Mouse (Mus musculus) left cerebral cortex, postnatal 10 days (tissue): Measurements from ENCODE around the gene Izumo1. TPM values are rescaled to one million over a fixed set of nuclear protein-coding genes. Genes with fewer than 3 reads are reported as not detected.

Experiments
- DNase-seq, 2 experiments: peaks; one replicate each; pipeline ENCODE4 v3.0.0; 2021 to 2022; ENCODE audit warnings: low spot score in 2 of 2, mixed read lengths in 1 of 2; ENCODE audit errors: extremely low spot score in 1 of 2
- intact Hi-C: fragments of 180-260 bp; cut with DNase I; formaldehyde crosslinking; loops from one replicate; pipeline ENCODE4 v1.15.1; 2025
- total RNA-seq, 2 experiments: library from RNA; stranded (reverse); gene quantifications; 2 replicates each; pipeline ENCODE4 v1.2.3; 2021

Gene Izumo1
- total RNA-seq, 2 experiments from 2014 or later, result not detected

GRCm38 (mm10) chr7:45665303-45666138 is 43.9 kb downstream of the Izumo1 start:
- intact Hi-C loops, result no loop called here

DNA sequence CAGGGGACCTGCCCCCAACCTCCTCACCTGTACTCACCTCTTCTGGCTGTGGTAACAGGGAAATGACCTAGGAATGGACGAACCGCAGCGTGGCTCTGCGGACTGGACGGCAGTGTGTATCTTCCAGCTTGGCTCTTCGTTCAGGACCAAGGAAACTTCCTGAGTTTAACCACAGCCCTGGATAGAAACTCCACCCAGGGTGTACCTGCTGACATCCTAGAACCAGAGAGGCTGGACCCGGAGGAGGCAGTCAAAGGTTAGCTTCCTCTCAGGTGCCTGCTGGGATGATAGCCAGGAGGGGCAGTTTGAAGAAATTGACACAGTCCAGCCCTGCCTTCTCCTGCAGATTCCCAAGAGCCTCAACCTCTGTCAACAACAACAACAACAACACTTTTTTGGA is 44.5 kb downstream of the Izumo1 start, which contains the start of gene Fut2:
Fut2 (minus strand) TSS at position 234 of the 400 bp plus-strand sequence.
- intact Hi-C loops, result no loop called here
- DNase-seq, result no peak

More at GRCm38 (mm10) chr7:45665303-45666138, 43.9 kb downstream of the Izumo1 start:
- no peak for DNase-seq

- intact Hi-C loops, result no loop called here
- DNase-seq, result no peak
Measured at GRCm38 (mm10) chr7:45667761-45668160, 46.1 kb downstream of the Izumo1 start.

- no peak for DNase-seq
- intact Hi-C loops, result no loop called here
Measured at GRCm38 (mm10) chr7:45668921-45669320, 47.3 kb downstream of the Izumo1 start.

DNA sequence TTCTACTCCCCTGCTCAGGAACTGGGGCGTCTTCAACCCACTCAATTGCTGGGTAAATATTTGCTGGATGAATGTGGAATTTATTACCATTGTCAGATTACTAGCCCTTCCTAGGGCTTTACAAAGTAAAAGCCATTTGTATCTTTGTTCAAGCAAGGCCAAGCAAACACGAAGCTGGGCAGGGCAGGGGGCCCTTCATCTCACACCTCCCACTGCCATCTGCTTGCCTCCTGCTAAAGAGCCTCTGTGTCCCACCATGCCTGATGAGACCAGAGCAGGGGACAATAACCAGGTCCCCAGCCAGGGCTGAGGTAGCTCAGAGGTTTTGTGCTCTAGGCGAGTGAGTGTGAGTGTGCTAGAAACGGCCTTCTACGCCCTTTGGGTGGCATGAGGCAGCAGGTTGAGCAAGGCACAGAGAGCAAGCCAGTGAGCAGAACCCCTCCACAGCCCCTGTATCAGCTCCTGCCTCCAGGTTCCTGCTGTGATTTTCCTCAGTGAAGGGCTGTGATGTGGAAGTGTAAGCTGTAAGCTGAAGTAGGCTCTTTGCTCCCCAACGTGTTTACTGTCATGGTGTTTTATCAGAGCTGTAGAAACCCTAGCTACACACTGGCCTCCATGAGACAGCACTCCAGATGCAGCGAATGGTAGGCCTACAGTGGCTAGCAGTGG is 56.1 kb downstream of the Izumo1 start:
- intact Hi-C loops, result no loop called here
- no peak for DNase-seq

Other genes with a start within 250 kb of the Izumo1 start
- 100 to 1,000 TPM; 352 to 384 TPM for gene Snrnp70, start 226.1 kb upstream of the Izumo1 start, total RNA-seq
- not detected for gene Kcna7, start 216.2 kb upstream of the Izumo1 start, total RNA-seq
- not detected for gene Ntf5, start 208.1 kb upstream of the Izumo1 start, total RNA-seq
- not detected for gene Lhb, start 201.0 kb upstream of the Izumo1 start, total RNA-seq
- gene Gys1, start 187.0 kb upstream of the Izumo1 start, total RNA-seq, result 10 to 100 TPM; 16.9 to 17.3 TPM
- gene Ruvbl2, start 183.7 kb upstream of the Izumo1 start, total RNA-seq, result 10 to 100 TPM; 31.3 to 41.1 TPM
- gene Ftl1, start 161.9 kb upstream of the Izumo1 start, total RNA-seq, result 100 to 1,000 TPM; 445 to 456 TPM
- gene Bax, start 154.9 kb upstream of the Izumo1 start, total RNA-seq, result 10 to 100 TPM; 86.0 to 93.8 TPM
- gene Tulp2, start 139.9 kb upstream of the Izumo1 start, total RNA-seq, result not detected
- not detected for gene Gm45808, start 135.0 kb upstream of the Izumo1 start, total RNA-seq
- gene Dhdh, start 133.0 kb upstream of the Izumo1 start, total RNA-seq, result 1 to 10 TPM; 3.0 to 3.1 TPM
- 100 to 1,000 TPM; 114 to 127 TPM for gene Nucb1, start 111.4 kb upstream of the Izumo1 start, total RNA-seq
- 10 to 100 TPM; 25.5 to 28.5 TPM for gene Ppp1r15a, start 95.5 kb upstream of the Izumo1 start, total RNA-seq
- 1 to 10 TPM; 1.3 to 2.7 TPM for gene Plekha4, start 95.5 kb upstream of the Izumo1 start, total RNA-seq
- under 1 TPM in 1 of 2 experiments, not detected in 1; 0.93 TPM for gene Hsd17b14, start 66.9 kb upstream of the Izumo1 start, total RNA-seq
- gene Bcat2, start 51.7 kb upstream of the Izumo1 start, total RNA-seq, result 10 to 100 TPM; 20.9 to 21.8 TPM
- not detected for gene Fgf21, start 6.3 kb upstream of the Izumo1 start, total RNA-seq
- under 1 TPM; 0.13 to 0.30 TPM for gene Fut1, start 4.5 kb upstream of the Izumo1 start, total RNA-seq
- 10 to 100 TPM; 15.1 to 15.8 TPM for gene Rasip1, start 5.7 kb downstream of the Izumo1 start, total RNA-seq
- gene Mamstr, start 18.2 kb downstream of the Izumo1 start, total RNA-seq, result 1 to 10 TPM; 1.2 to 2.2 TPM
- gene Fut2, start 44.6 kb downstream of the Izumo1 start, total RNA-seq, result under 1 TPM; 0.18 to 0.24 TPM
- gene Ntn5, start 62.2 kb downstream of the Izumo1 start, total RNA-seq, result under 1 TPM; 0.45 to 0.47 TPM
- gene Sec1, start 72.6 kb downstream of the Izumo1 start, total RNA-seq, result under 1 TPM; 0.34 to 0.39 TPM
- 100 to 1,000 TPM; 152 to 154 TPM for gene Car11, start 78.0 kb downstream of the Izumo1 start, total RNA-seq
- 10 to 100 TPM; 40.9 to 51.0 TPM for gene Dbp, start 83.3 kb downstream of the Izumo1 start, total RNA-seq
- gene Rpl18, start 93.6 kb downstream of the Izumo1 start, total RNA-seq, result 100 to 1,000 TPM; 437 to 456 TPM
- 10 to 100 TPM; 23.0 to 24.6 TPM for gene Sphk2, start 96.2 kb downstream of the Izumo1 start, total RNA-seq
- under 1 TPM; 0.26 to 0.39 TPM for gene Fam83e, start 99.4 kb downstream of the Izumo1 start, total RNA-seq
- not detected for gene Spaca4, start 104.0 kb downstream of the Izumo1 start, total RNA-seq
- gene Lmtk3, start 161.9 kb downstream of the Izumo1 start, total RNA-seq, result 100 to 1,000 TPM; 268 to 281 TPM
- gene Sult2b1, start 162.9 kb downstream of the Izumo1 start, total RNA-seq, result 10 to 100 TPM in 1 of 2 experiments, 1 to 10 TPM in 1; 9.7 to 11.5 TPM
- gene Cyth2, start 192.8 kb downstream of the Izumo1 start, total RNA-seq, result 100 to 1,000 TPM; 229 to 242 TPM
- 1 to 10 TPM; 1.6 to 1.8 TPM for gene Kcnj14, start 203.0 kb downstream of the Izumo1 start, total RNA-seq
- gene Grwd1, start 209.1 kb downstream of the Izumo1 start, total RNA-seq, result 10 to 100 TPM; 27.5 to 29.2 TPM